Mouse (Mus musculus) embryonic fibroblast, embryonic 13.5 days (primary cell): ENCODE results near the gene Wdr5.
"Not testable (repeated sequence)": the region's sequence is repeated elsewhere in the genome, so short reads cannot be mapped to it uniquely, and the experiment has no call there.

Source experiments
- CTCF ChIP-seq: IDR thresholded peaks from 2 replicates; pipeline ENCODE4 v1.5.1; 2011; ENCODE audit warnings: mild to moderate bottlenecking, control low read depth, low read length, moderate library complexity, borderline replicate concordance; ENCODE audit not compliant: insufficient read depth
- POLR2A ChIP-seq: IDR thresholded peaks from 2 replicates; pipeline ENCODE4 v1.6.1; 2011; ENCODE audit warnings: low read depth, mild to moderate bottlenecking, control low read depth, low read length, moderate library complexity

DNA sequence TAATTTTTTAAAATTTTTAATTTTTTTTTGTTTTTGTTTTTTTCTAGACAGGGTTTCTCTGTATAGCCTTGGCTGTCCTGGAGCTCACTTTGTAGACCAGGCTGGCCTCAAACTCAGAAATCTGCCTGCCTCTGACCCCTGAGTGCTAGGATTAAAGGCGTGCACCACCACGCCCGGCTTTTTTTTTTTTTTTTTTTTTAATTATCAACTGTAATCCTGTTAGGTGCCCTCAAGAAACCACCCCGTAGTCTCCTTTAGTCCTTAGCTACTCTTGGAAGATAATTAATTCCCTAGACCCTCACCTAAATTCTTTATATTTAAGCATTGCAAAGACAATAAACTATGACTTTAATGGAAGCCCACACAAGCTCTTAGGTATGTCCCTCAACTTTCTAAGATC is 8.3 kb upstream of the Wdr5 start:
- TF ChIP-seq POLR2A, CTCF: not testable (repeated sequence)
